Mouse (Mus musculus): ENCODE data around the gene Trim67.

Trim67 gene

GRCm38 (mm10) chr8:124794486-124794780, 1.5 kb downstream of the Trim67 start:
- peak; percentile 67 for DNase-seq (ENCODE audit: low read depth, low spot score)

- no peak for DNase-seq (ENCODE audit: low read depth, low spot score)
These were observed 3.0 kb downstream of the Trim67 start for GRCm38 (mm10) chr8:124795781-124796488.

- no peak for DNase-seq (ENCODE audit: low read depth, low spot score)
These were observed 7.7 kb downstream of the Trim67 start for GRCm38 (mm10) chr8:124800542-124800941.

- DNase-seq (ENCODE audit: low read depth, low spot score) = no peak
These were observed 11.2 kb downstream of the Trim67 start for GRCm38 (mm10) chr8:124803824-124804702.

- DNase-seq (ENCODE audit: low read depth, low spot score) = no peak
These were observed 13.1 kb downstream of the Trim67 start for GRCm38 (mm10) chr8:124805990-124806389.

GRCm38 (mm10) chr8:124809419-124809818, 16.5 kb downstream of the Trim67 start:
- no peak for DNase-seq (ENCODE audit: low read depth, low spot score)

- DNase-seq (ENCODE audit: low read depth, low spot score) = no peak
These were observed 17.2 kb downstream of the Trim67 start for GRCm38 (mm10) chr8:124810056-124810610.

GRCm38 (mm10) chr8:124810689-124811394, 17.9 kb downstream of the Trim67 start:
- DNase-seq (ENCODE audit: low read depth, low spot score) = no peak

GRCm38 (mm10) chr8:124813326-124813725, 20.4 kb downstream of the Trim67 start:
- no peak for DNase-seq (ENCODE audit: low read depth, low spot score)

- DNase-seq (ENCODE audit: low read depth, low spot score) = no peak
These were observed 23.0 kb downstream of the Trim67 start for GRCm38 (mm10) chr8:124815870-124816269.

GRCm38 (mm10) chr8:124816866-124817265, 24.0 kb downstream of the Trim67 start:
- no peak for DNase-seq (ENCODE audit: low read depth, low spot score)

- no peak for DNase-seq (ENCODE audit: low read depth, low spot score)
These were observed 24.5 kb downstream of the Trim67 start for GRCm38 (mm10) chr8:124817361-124817760.

GRCm38 (mm10) chr8:124819612-124820115, 26.8 kb downstream of the Trim67 start:
- no peak for DNase-seq (ENCODE audit: low read depth, low spot score)

GRCm38 (mm10) chr8:124820125-124820524, 27.2 kb downstream of the Trim67 start:
- DNase-seq (ENCODE audit: low read depth, low spot score) = no peak

- no peak for DNase-seq (ENCODE audit: low read depth, low spot score)
These were observed 30.6 kb downstream of the Trim67 start for GRCm38 (mm10) chr8:124823497-124823896.

- no peak for DNase-seq (ENCODE audit: low read depth, low spot score)
These were observed 33.8 kb downstream of the Trim67 start for GRCm38 (mm10) chr8:124826658-124827057.

- DNase-seq (ENCODE audit: low read depth, low spot score) = peak; percentile 64
These were observed 34.5 kb downstream of the Trim67 start for GRCm38 (mm10) chr8:124827387-124827786.

GRCm38 (mm10) chr8:124828561-124829240, 35.8 kb downstream of the Trim67 start:
- DNase-seq (ENCODE audit: low read depth, low spot score) = no peak

- no peak for DNase-seq (ENCODE audit: low read depth, low spot score)
These were observed 37.2 kb downstream of the Trim67 start for GRCm38 (mm10) chr8:124830050-124830449.

GRCm38 (mm10) chr8:124831531-124831930, 38.6 kb downstream of the Trim67 start:
- DNase-seq (ENCODE audit: low read depth, low spot score) = no peak

- DNase-seq (ENCODE audit: low read depth, low spot score) = no peak
These were observed 39.0 kb downstream of the Trim67 start for GRCm38 (mm10) chr8:124831941-124832340.

Data from retina, postnatal 7 days (tissue).